ENCODE assay signal across 10 mouse cellular contexts in the genomic region with DNA sequence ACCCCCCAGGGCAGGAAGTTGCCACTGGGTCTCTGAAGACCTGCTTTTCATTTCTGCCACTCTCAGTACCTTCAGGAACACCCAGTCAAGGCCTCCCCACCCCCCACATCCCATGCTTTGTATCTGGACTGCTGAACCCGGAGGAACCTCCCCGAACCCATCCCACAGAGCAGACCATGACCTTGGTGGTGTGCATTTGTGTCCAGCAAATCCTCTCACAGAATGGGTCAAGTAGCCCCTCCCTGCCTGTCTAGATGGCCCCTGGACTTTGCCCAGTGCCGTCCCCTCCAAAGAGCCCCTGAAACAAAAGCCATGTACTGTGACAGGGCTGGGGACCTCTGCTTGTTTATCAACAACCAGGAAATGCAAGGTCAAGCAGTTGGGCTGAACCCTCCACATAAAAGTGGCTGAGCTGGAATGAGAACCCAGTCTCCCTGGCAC. TPM values are rescaled to one million over a fixed set of nuclear protein-coding genes. Genes with fewer than 3 reads are reported as not detected.
DNase-seq lines count a peak whose midpoint lies in the region; ATAC-seq and TF ChIP-seq lines count a peak whose summit lies in the region.
"Had no signal": no experiment of that assay in that cellular context is flagged by ENCODE, and none has a peak within 500 bp of the region (broad histone marks: within the 10 kb centered on the region; RNA-seq: fewer than 3 reads in every experiment).

No protein-coding gene starts in this region.

- peak overlapping the region; percentile 69 for H3K27ac ChIP-seq in heart, embryonic 13.5 days (replicated peaks)
- H3K27ac ChIP-seq in hindbrain, postnatal 0 days = peak overlapping the region; percentile 88
- H3K27ac ChIP-seq in liver, embryonic 16.5 days (ENCODE audit: low read length) = peak overlapping the region; percentile 96

- no peaks in the 10 kb centered on the region for H3K36me3 ChIP-seq in heart, embryonic 13.5 days
- no peaks in the 10 kb centered on the region for H3K36me3 ChIP-seq in hindbrain, postnatal 0 days (ENCODE audit: insufficient read depth, low read length)
- H3K36me3 ChIP-seq in liver, embryonic 16.5 days (ENCODE audit: control insufficient read depth, insufficient read depth) = no peaks in the 10 kb centered on the region

- DNase-seq in heart, adult 8-10 months (ENCODE audit: low spot score) = no peak
- peak; percentile 89 to 92 for DNase-seq in adrenal gland, adult (ENCODE audit: inconsistent age in 2 of 2, low spot score in 1 of 2)
- DNase-seq in hindbrain, postnatal 0 days (ENCODE audit: low spot score) = peak; percentile 12
- no peak for DNase-seq in natural killer cell, adult 2 months (ENCODE audit: low spot score in 2 of 2)

- H3K9ac ChIP-seq in heart, embryonic 13.5 days = peak overlapping the region; percentile 34
- H3K9ac ChIP-seq in hindbrain, postnatal 0 days (replicated peaks; ENCODE audit: low read length) = no peak overlapping the region
- H3K9ac ChIP-seq in liver, embryonic 16.5 days (ENCODE audit: low read depth, low read length) = peak overlapping the region; percentile 88

- WGBS in heart, embryonic 13.5 days = 46% methylated on average over 3 of the region's 3 CpGs
- 30% methylated on average over 3 of the region's 3 CpGs for WGBS in hindbrain, postnatal 0 days
- 71% methylated on average over 3 of the region's 3 CpGs for WGBS in liver, embryonic 16.5 days (ENCODE audit: insufficient replicate concordance)

- H3K4me1 ChIP-seq in heart, embryonic 13.5 days = peaks cover 62% of the 10 kb centered on the region
- H3K4me1 ChIP-seq in hindbrain, postnatal 0 days (ENCODE audit: insufficient read depth, low read length) = peaks cover 26% of the 10 kb centered on the region; the same call in 1 of the 2 replicates
- peaks cover 54% of the 10 kb centered on the region for H3K4me1 ChIP-seq in liver, embryonic 16.5 days (ENCODE audit: control insufficient read depth, low read depth, low read length)

- peak overlapping the region; percentile 97 for H3K4me2 ChIP-seq in heart, embryonic 13.5 days
- peak overlapping the region; percentile 87 for H3K4me2 ChIP-seq in hindbrain, postnatal 0 days (ENCODE audit: low read depth, low read length)
- H3K4me2 ChIP-seq in liver, embryonic 16.5 days (ENCODE audit: low read depth, low read length) = peak overlapping the region; percentile 77

- peaks cover 7% of the 10 kb centered on the region for H3K27me3 ChIP-seq in heart, embryonic 13.5 days (replicated peaks)
- H3K27me3 ChIP-seq in hindbrain, postnatal 0 days (ENCODE audit: insufficient read depth, low read length) = no peaks in the 10 kb centered on the region
- no peaks in the 10 kb centered on the region for H3K27me3 ChIP-seq in liver, embryonic 16.5 days (ENCODE audit: control insufficient read depth, insufficient read depth, low read depth, low read length)

- no peak for TF ChIP-seq CTCF in hindbrain, postnatal 0 days (IDR thresholded peaks at IDR 0.05; ENCODE audit: low read depth)

- ATAC-seq in heart, embryonic 13.5 days (ENCODE audit: extremely low read depth, insufficient number of reproducible peaks, low FRiP score, low TSS enrichment) = no peak
- ATAC-seq in hindbrain, postnatal 0 days = no peak
- peak; percentile 31 for ATAC-seq in liver, embryonic 16.5 days (ENCODE audit: low read depth)
- no peak for ATAC-seq in megakaryocyte progenitor cell, adult 5-6 weeks (replicated peaks; ENCODE audit: poor library complexity)
- ATAC-seq in megakaryocyte-erythroid progenitor cell, adult 5-6 weeks (replicated peaks; ENCODE audit: low FRiP score, low TSS enrichment, poor library complexity, severe bottlenecking) = no peak

- H3K9me3 ChIP-seq in heart, embryonic 13.5 days = no peaks in the 10 kb centered on the region
- H3K9me3 ChIP-seq in hindbrain, postnatal 0 days (ENCODE audit: low read length) = no peaks in the 10 kb centered on the region
- H3K9me3 ChIP-seq in liver, embryonic 16.5 days (replicated peaks; ENCODE audit: control insufficient read depth, low read length) = no peaks in the 10 kb centered on the region

- H3K4me3 ChIP-seq in heart, embryonic 13.5 days = no peak overlapping the region
- H3K4me3 ChIP-seq in hindbrain, postnatal 0 days (ENCODE audit: low read length) = no peak overlapping the region
- peak overlapping the region; percentile 69 for H3K4me3 ChIP-seq in liver, embryonic 16.5 days (ENCODE audit: low read depth, low read length)

RNA-seq across cellular contexts. Expression of gene Tst, which starts 2.4 kb away (rescaled TPM):
- polyA plus RNA-seq in heart, embryonic 13.5 days (2015; fragmentation: Nextera tagmentation; extraction: Ambion mirVana) = 12.2 and 14.2 TPM in 2 replicates
- 10 to 100 TPM; 20.3 to 25.0 (median 21.6) TPM for total RNA-seq in heart, adult 8-10 months (2022)
- total RNA-seq in hindbrain, postnatal 0 days (2014; rRNA removed) = 75.1 and 79.9 TPM in 2 replicates
- 64.4 and 67.0 TPM in 2 replicates for polyA plus RNA-seq in hindbrain, postnatal 0 days (2015; fragmentation: Nextera tagmentation; extraction: Ambion mirVana)
- 240 and 265 TPM in 2 replicates for polyA plus RNA-seq in liver, embryonic 16.5 days (2015; fragmentation: Nextera tagmentation; extraction: Ambion mirVana)
- total RNA-seq in megakaryocyte progenitor cell, adult 5-6 weeks (2015) = 23.3 and 37.7 TPM in 2 replicates
- 9.8 and 16.2 TPM in 2 replicates for total RNA-seq in megakaryocyte progenitor cell, adult 5-6 weeks (2017)
- 6.4 and 10.2 TPM in 2 replicates for total RNA-seq in megakaryocyte-erythroid progenitor cell, adult 5-6 weeks (2014; fragmentation: Nextera tagmentation)
- total RNA-seq in megakaryocyte-erythroid progenitor cell, adult 5-6 weeks (2017) = 0.80 and 2.1 TPM in 2 replicates

RNA-seq across cellular contexts. Expression of gene Mpst, which starts 2.9 kb away (rescaled TPM):
- 0.99 and 1.9 TPM in 2 replicates for polyA plus RNA-seq in heart, embryonic 13.5 days (2015; fragmentation: Nextera tagmentation; extraction: Ambion mirVana)
- 10 to 100 TPM; 42.1 to 52.4 (median 44.2) TPM for total RNA-seq in heart, adult 8-10 months (2022)
- total RNA-seq in hindbrain, postnatal 0 days (2014; rRNA removed) = 95.4 and 114 TPM in 2 replicates
- 3.7 and 5.3 TPM in 2 replicates for polyA plus RNA-seq in hindbrain, postnatal 0 days (2015; fragmentation: Nextera tagmentation; extraction: Ambion mirVana)
- 5.9 and 7.5 TPM in 2 replicates for polyA plus RNA-seq in liver, embryonic 16.5 days (2015; fragmentation: Nextera tagmentation; extraction: Ambion mirVana)
- 3.4 and 5.9 TPM in 2 replicates for total RNA-seq in megakaryocyte progenitor cell, adult 5-6 weeks (2015)
- 22.7 and 37.3 TPM in 2 replicates for total RNA-seq in megakaryocyte progenitor cell, adult 5-6 weeks (2017)
- 18.7 and 23.2 TPM in 2 replicates for total RNA-seq in megakaryocyte-erythroid progenitor cell, adult 5-6 weeks (2014; fragmentation: Nextera tagmentation)
- total RNA-seq in megakaryocyte-erythroid progenitor cell, adult 5-6 weeks (2017) = 37.0 and 41.1 TPM in 2 replicates

RNA-seq across cellular contexts. Expression of gene Tex33, which starts 7.6 kb away (rescaled TPM):
- not detected in 2 replicates for polyA plus RNA-seq in heart, embryonic 13.5 days (2015; fragmentation: Nextera tagmentation; extraction: Ambion mirVana)
- not detected for total RNA-seq in heart, adult 8-10 months (2022)
- not detected in 2 replicates for total RNA-seq in hindbrain, postnatal 0 days (2014; rRNA removed)
- not detected in 2 replicates for polyA plus RNA-seq in hindbrain, postnatal 0 days (2015; fragmentation: Nextera tagmentation; extraction: Ambion mirVana)
- 0.13 TPM in 1 of 2 replicates, not detected in the other for polyA plus RNA-seq in liver, embryonic 16.5 days (2015; fragmentation: Nextera tagmentation; extraction: Ambion mirVana)
- total RNA-seq in megakaryocyte progenitor cell, adult 5-6 weeks (2015) = not detected in 2 replicates
- total RNA-seq in megakaryocyte progenitor cell, adult 5-6 weeks (2017) = not detected in 2 replicates
- total RNA-seq in megakaryocyte-erythroid progenitor cell, adult 5-6 weeks (2014; fragmentation: Nextera tagmentation) = not detected in 2 replicates
- total RNA-seq in megakaryocyte-erythroid progenitor cell, adult 5-6 weeks (2017) = not detected in 2 replicates
- total RNA-seq: heart, adult 18-20 months had no signal
- polyA plus RNA-seq: small intestine, adult 2 months had no signal

RNA-seq across cellular contexts. Expression of gene Kctd17, which starts 25.0 kb away (rescaled TPM):
- polyA plus RNA-seq in heart, embryonic 13.5 days (2015; fragmentation: Nextera tagmentation; extraction: Ambion mirVana) = 22.5 and 23.0 TPM in 2 replicates
- 10 to 100 TPM; 17.9 to 26.9 (median 20.2) TPM for total RNA-seq in heart, adult 8-10 months (2022)
- total RNA-seq in hindbrain, postnatal 0 days (2014; rRNA removed) = 144 and 155 TPM in 2 replicates
- polyA plus RNA-seq in hindbrain, postnatal 0 days (2015; fragmentation: Nextera tagmentation; extraction: Ambion mirVana) = 144 and 161 TPM in 2 replicates
- polyA plus RNA-seq in liver, embryonic 16.5 days (2015; fragmentation: Nextera tagmentation; extraction: Ambion mirVana) = 3.6 and 4.9 TPM in 2 replicates
- 7.6 and 8.0 TPM in 2 replicates for total RNA-seq in megakaryocyte progenitor cell, adult 5-6 weeks (2015)
- 8.3 and 10.3 TPM in 2 replicates for total RNA-seq in megakaryocyte progenitor cell, adult 5-6 weeks (2017)
- 0.82 TPM in 1 of 2 replicates, not detected in the other for total RNA-seq in megakaryocyte-erythroid progenitor cell, adult 5-6 weeks (2014; fragmentation: Nextera tagmentation)
- 2.2 TPM in 1 of 2 replicates, not detected in the other for total RNA-seq in megakaryocyte-erythroid progenitor cell, adult 5-6 weeks (2017)

Comparison
In these comparisons a context has a peak if more than half of its experiments do, and no peak if none do; other contexts are left out.
1. DNase-seq: peak in adrenal gland, adult (2 of 2) and hindbrain, postnatal 0 days (single experiment); none in heart, adult 8-10 months (single experiment) and natural killer cell, adult 2 months (0 of 2).
2. Peak in every context shown above with its lines, with median percentiles within 50 percentile points of each other: H3K27ac ChIP-seq and H3K4me2 ChIP-seq.